In the genomic region with DNA sequence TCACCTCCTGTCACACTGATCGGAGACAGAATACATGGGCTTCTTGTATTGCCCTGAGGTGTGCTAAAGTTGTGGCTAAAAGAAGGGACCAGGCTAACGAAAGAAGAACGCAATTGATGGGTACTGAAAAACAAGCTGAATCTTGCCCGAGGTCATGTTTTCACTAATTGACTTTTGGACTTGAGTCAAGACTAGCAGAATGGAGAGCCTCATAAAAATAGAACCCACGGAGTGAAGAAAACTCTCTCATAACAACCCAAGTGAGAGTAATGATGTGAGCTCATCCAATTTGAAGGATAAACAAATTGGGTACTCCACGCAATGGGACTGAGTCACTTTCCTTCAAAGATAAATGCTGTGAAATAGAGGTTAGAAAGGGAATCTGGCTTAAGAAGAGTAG, we compare ENCODE assay signal across 20 mouse cellular contexts. TPM values are rescaled to one million over a fixed set of nuclear protein-coding genes. Genes with fewer than 3 reads are reported as not detected.
DNase-seq lines count a peak whose midpoint lies in the region; ATAC-seq and TF ChIP-seq lines count a peak whose summit lies in the region.
"Had no signal": no experiment of that assay in that cellular context is flagged by ENCODE, and none has a peak within 500 bp of the region (broad histone marks: within the 10 kb centered on the region; RNA-seq: fewer than 3 reads in every experiment).

No protein-coding gene starts in this region.

- no peak for TF ChIP-seq POLR2A in brain, embryonic 14.5 days (IDR thresholded peaks at IDR 0.05; ENCODE audit: borderline replicate concordance, extremely low read depth, insufficient read depth, insufficient read length, poor library complexity, severe bottlenecking)

- no peak overlapping the region for H3K4me3 ChIP-seq in heart, embryonic 11.5 days (ENCODE audit: low read depth, low read length)
- H3K4me3 ChIP-seq: embryonic facial prominence, embryonic 15.5 days; forebrain, embryonic 15.5 days; hindbrain, embryonic 12.5 days had no signal

- no peaks in the 10 kb centered on the region for H3K4me1 ChIP-seq in heart, embryonic 11.5 days (ENCODE audit: control insufficient read depth, insufficient read depth, low read length)

- DNase-seq in heart, adult 11 months: peak; percentile 68
- DNase-seq in lung, postnatal 10 days: peak; percentile 14
- no peak for DNase-seq in lung, adult 18-20 months
- DNase-seq in brain, embryonic 14.5 days (ENCODE audit: low read depth): peak; percentile 31
- no peak for DNase-seq in layer of hippocampus, adult 18-20 months (ENCODE audit: low spot score in 2 of 2)
- DNase-seq in gastrocnemius, postnatal 14 days: no peak
- DNase-seq: adrenal gland, postnatal 25 days; cerebellum, adult 11 months; cerebellum, adult 8-10 months; cerebellum, postnatal 14 days; embryo, embryonic 11 days; gastrocnemius, postnatal 10 days; heart, postnatal 10 days; heart, postnatal 4 days; kidney, adult 11 months had no signal

- no peak for ATAC-seq in heart, embryonic 11.5 days (replicated peaks; ENCODE audit: insufficient number of reproducible peaks, low FRiP score, low TSS enrichment)
- ATAC-seq: forebrain, embryonic 15.5 days; hindbrain, embryonic 16.5 days had no signal

- intact Hi-C loops in gastrocnemius, postnatal 14 days (cut with DNase I; ENCODE audit: low total_unique reads): no loop called here

- H3K9ac ChIP-seq in heart, embryonic 11.5 days (ENCODE audit: low read depth, low read length): no peak overlapping the region
- H3K9ac ChIP-seq: embryonic facial prominence, embryonic 15.5 days; forebrain, embryonic 15.5 days; hindbrain, embryonic 12.5 days had no signal

- no peak overlapping the region for H3K4me2 ChIP-seq in heart, embryonic 11.5 days
- H3K4me2 ChIP-seq: embryonic facial prominence, embryonic 15.5 days; forebrain, embryonic 15.5 days; hindbrain, embryonic 12.5 days had no signal

- no peaks in the 10 kb centered on the region for H3K36me3 ChIP-seq in heart, embryonic 11.5 days (ENCODE audit: control insufficient read depth, insufficient read depth, low read length)
- H3K36me3 ChIP-seq: embryonic facial prominence, embryonic 15.5 days; forebrain, embryonic 15.5 days; hindbrain, embryonic 12.5 days had no signal

- no peak for TF ChIP-seq CTCF in brain, embryonic 14.5 days (IDR thresholded peaks at IDR 0.05; ENCODE audit: borderline replicate concordance, extremely low read depth, insufficient read depth, insufficient read length)

- H3K27me3 ChIP-seq in heart, embryonic 11.5 days (ENCODE audit: control insufficient read depth, insufficient read depth, low read length): no peaks in the 10 kb centered on the region
- H3K27me3 ChIP-seq: forebrain, embryonic 15.5 days; hindbrain, embryonic 12.5 days had no signal

- 79% methylated on average over 6 of the region's 6 CpGs for WGBS in heart, embryonic 11.5 days (ENCODE audit: insufficient replicate concordance)

- no peaks in the 10 kb centered on the region for H3K9me3 ChIP-seq in heart, embryonic 11.5 days (replicated peaks; ENCODE audit: control insufficient read depth, low read length)
- H3K9me3 ChIP-seq: embryonic facial prominence, embryonic 15.5 days; forebrain, embryonic 15.5 days; hindbrain, embryonic 12.5 days had no signal

- H3K27ac ChIP-seq in heart, embryonic 11.5 days (ENCODE audit: low read depth, low read length): no peak overlapping the region
- H3K27ac ChIP-seq: embryonic facial prominence, embryonic 15.5 days; forebrain, embryonic 15.5 days; hindbrain, embryonic 12.5 days had no signal

RNA-seq across cellular contexts. Expression of a gene that starts 55.0 kb away (rescaled TPM):
- 2.1 TPM in 2 replicates for polyA plus RNA-seq in heart, embryonic 11.5 days (2014; fragmentation: Nextera tagmentation; extraction: Ambion mirVana)
- polyA plus RNA-seq in brain, embryonic 14.5 days (2012; rRNA removed): 5.3 and 9.9 TPM in 2 replicates
- 1 to 10 TPM; 2.7 to 3.3 TPM for total RNA-seq in layer of hippocampus, adult 18-20 months (2021)
- total RNA-seq in gastrocnemius, postnatal 14 days (2021): under 1 TPM; 0.35 to 0.40 TPM

Comparison
In these comparisons a context has a peak if more than half of its experiments do, and no peak if none do; other contexts are left out.
1. DNase-seq: peak in heart, adult 11 months (single experiment), lung, postnatal 10 days (single experiment) and brain, embryonic 14.5 days (single experiment); none in lung, adult 18-20 months (0 of 2), layer of hippocampus, adult 18-20 months (0 of 2) and gastrocnemius, postnatal 14 days (single experiment).